Mouse (Mus musculus) limb, embryonic 13.5 days (tissue): ENCODE measurements around the gene Hnrnpk. TPM values are rescaled to one million over a fixed set of nuclear protein-coding genes. Genes with fewer than 3 reads are reported as not detected.
"Not testable (repeated sequence)": the region's sequence is repeated elsewhere in the genome, so short reads cannot be mapped to it uniquely, and the experiment has no call there.

ENCODE experiments used
- ATAC-seq: fragments of 200-750 bp; cut with Nextera tagmentation; 2 replicates; pipeline ENCODE4 v1.8.0; 2017; ENCODE audit warnings: low read depth, moderate number of reproducible peaks, moderate TSS enrichment; ENCODE audit not compliant: low FRiP score
- H3K27ac ChIP-seq: fragments of 300-500 bp; sonication (generic); 2 replicates; pipeline ENCODE4 v1.5.1; 2015; ENCODE audit warnings: inconsistent platforms, mild to moderate bottlenecking, moderate library complexity
- H3K27me3 ChIP-seq: fragments of 300-500 bp; sonication (generic); 2 replicates; pipeline ENCODE4 v1.6.1; 2015; ENCODE audit warnings: mild to moderate bottlenecking, inconsistent platforms
- H3K36me3 ChIP-seq: fragments of 300-500 bp; sonication (generic); 2 replicates; pipeline ENCODE4 v1.6.1; 2015; ENCODE audit warnings: inconsistent platforms, mild to moderate bottlenecking, moderate library complexity
- H3K4me1 ChIP-seq: fragments of 300-500 bp; sonication (generic); 2 replicates; pipeline ENCODE4 v1.6.1; 2015; ENCODE audit warnings: inconsistent platforms
- H3K4me2 ChIP-seq: fragments of 300-500 bp; sonication (generic); replicated peaks from 2 replicates; pipeline ENCODE4 v1.6.1; 2015; ENCODE audit warnings: inconsistent platforms, mild to moderate bottlenecking, moderate library complexity
- H3K4me3 ChIP-seq: fragments of 300-500 bp; sonication (generic); 2 replicates; pipeline ENCODE4 v1.5.1; 2015; ENCODE audit warnings: moderate library complexity, mild to moderate bottlenecking, inconsistent platforms
- H3K9ac ChIP-seq: fragments of 300-500 bp; sonication (generic); 2 replicates; pipeline ENCODE4 v1.6.1; 2015; ENCODE audit warnings: mild to moderate bottlenecking, inconsistent platforms
- H3K9me3 ChIP-seq: fragments of 300-500 bp; sonication (generic); 2 replicates; pipeline ENCODE4 v1.6.1; 2016; ENCODE audit warnings: inconsistent platforms
- WGBS: fragments of 180-500 bp; shearing (Covaris S2); methylation state at CpG from one replicate; pipeline ENCODE4 v1.1.7; 2015; 5-methylcytosine and 5-hydroxymethylcytosine counted together
- polyA plus RNA-seq: library from polyadenylated mRNA; unstranded; fragments of >200 nt; fragmentation: Nextera tagmentation; extraction: Ambion mirVana; gene quantifications from 2 replicates; pipeline ENCODE4 v1.2.1, GENCODE M21; 2015

Gene Hnrnpk
- polyA plus RNA-seq: 1,793 and 1,850 TPM in 2 replicates

DNA sequence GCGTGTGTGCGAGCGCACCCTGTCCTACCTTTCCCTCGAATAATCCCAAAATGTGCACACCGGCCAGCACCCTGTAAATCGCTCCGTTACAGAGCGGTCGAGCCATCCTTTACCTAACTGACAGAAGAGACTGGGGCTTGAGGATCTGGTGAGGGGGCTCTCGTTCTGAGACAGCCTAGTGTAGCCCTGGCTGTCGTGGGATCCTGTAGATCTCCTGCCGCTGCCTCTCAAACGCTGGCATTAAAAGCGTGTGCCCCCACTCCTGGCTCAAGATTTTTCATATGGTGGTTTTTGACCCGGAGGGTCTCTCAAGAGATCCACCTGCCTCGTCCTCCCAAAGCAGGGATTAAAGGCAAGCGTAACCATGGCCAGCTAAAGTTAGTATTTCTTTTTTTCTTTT is at the start of gene Hnrnpk:
Gene Hnrnpk (minus strand): TSS at position 101 of the 400 bp plus-strand sequence.
- WGBS: 7% methylated on average over 17 of the region's 17 CpGs
- ATAC-seq, H3K4me1 ChIP-seq, H3K27me3 ChIP-seq, H3K9me3 ChIP-seq: not testable (repeated sequence)
- Histone ChIP-seq H3K9ac (peak within 1 kb of the TSS; percentile 99), H3K27ac (peak within 1 kb of the TSS; percentile 99), H3K36me3 (peaks cover 13% of the 10 kb centered on the region), H3K4me2 (peak within 1 kb of the TSS; percentile 60), H3K4me3 (peak within 1 kb of the TSS; percentile 84)

DNA sequence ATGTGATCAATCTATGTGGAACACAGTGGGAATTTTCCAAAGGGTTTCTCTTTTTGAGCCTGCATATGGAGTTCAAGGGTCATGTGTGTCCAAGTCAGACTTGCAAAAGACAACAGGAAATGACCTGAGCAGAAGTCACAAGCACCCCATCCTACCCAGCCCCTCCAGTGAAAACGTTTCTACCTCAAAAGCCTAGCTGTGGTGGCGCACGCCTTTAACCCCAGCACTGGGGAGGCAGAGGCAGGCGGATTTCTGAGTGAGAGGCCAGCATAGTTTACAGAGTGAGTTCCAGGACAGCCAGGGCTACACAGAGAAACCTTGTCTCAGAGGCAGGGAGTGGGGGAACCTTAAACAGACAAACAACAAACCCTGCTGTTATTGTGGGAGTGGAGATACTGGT is 49.1 kb upstream of the Hnrnpk start:
- no peak overlapping the region for H3K27ac ChIP-seq
- H3K4me1 ChIP-seq: peaks cover 33% of the 10 kb centered on the region
- no peak for ATAC-seq
- WGBS: 70% methylated on average over 4 of the region's 4 CpGs
- no peak overlapping the region for H3K9ac ChIP-seq
- no peaks in the 10 kb centered on the region for H3K9me3 ChIP-seq
- H3K27me3 ChIP-seq: peaks cover 38% of the 10 kb centered on the region
- no peak overlapping the region for H3K4me2 ChIP-seq
- no peak overlapping the region for H3K4me3 ChIP-seq
- H3K36me3 ChIP-seq: no peaks in the 10 kb centered on the region

DNA sequence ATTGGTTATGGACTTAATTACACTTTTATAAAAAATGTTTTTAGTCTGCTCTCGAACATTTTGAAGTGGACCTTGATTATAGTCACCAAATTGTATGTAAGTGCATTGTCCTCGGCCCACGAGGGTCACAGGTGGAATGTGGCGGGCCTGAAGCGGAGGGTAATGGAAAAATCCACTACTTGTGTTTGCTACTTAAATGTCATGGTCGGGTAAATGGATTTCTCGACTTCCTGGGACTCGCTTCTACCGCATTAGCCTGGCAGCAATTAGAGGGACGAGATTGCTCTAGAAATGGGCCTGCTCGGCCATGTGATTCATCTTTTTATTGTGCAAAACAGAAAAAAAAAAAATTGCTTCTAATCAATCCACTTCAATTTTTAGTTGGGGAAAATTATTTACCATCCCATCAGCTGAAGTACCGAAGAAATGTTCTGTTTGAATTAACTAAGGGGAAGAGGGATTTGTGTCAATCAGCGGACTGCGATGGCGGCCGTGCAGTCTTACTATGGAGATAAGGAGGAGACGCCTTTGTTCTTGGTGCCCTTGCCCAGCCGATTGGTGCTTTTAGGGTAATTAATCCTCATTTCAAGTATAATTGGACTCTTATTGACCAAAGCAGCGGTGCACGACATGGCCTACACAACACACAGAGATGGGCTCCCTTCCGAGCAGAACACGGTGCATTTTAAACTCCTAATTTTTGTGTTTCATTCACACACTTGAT is 47.5 kb upstream of the Hnrnpk start:
- 78% methylated on average over 22 of the region's 22 CpGs for WGBS
- H3K4me1 ChIP-seq: peaks cover 33% of the 10 kb centered on the region

GRCm38 (mm10) chr13:58446541-58446940 is 43.4 kb upstream of the Hnrnpk start:
- Histone ChIP-seq H3K9me3 (no peaks in the 10 kb centered on the region), H3K4me3 (no peak overlapping the region), H3K36me3 (no peaks in the 10 kb centered on the region), H3K9ac (no peak overlapping the region), H3K27me3 (0 out of 2 replicates have a peak, but pooled peaks cover 5% of the 10 kb centered on the region), H3K4me2 (no peak overlapping the region), H3K4me1 (peaks cover 18% of the 10 kb centered on the region), H3K27ac (no peak overlapping the region)
- WGBS: 78% methylated on average over 2 of the region's 2 CpGs
- no peak for ATAC-seq

More for the DNA sequence above, 47.5 kb upstream of the Hnrnpk start:
- Histone ChIP-seq H3K9me3 (no peaks in the 10 kb centered on the region), H3K9ac (no peak overlapping the region), H3K27me3 (peaks cover 38% of the 10 kb centered on the region), H3K4me2 (no peak overlapping the region), H3K4me3 (no peak overlapping the region), H3K27ac (no peak overlapping the region), H3K36me3 (no peaks in the 10 kb centered on the region)
- no peak for ATAC-seq

GRCm38 (mm10) chr13:58443787-58444186 is 40.6 kb upstream of the Hnrnpk start:
- H3K9me3 ChIP-seq: no peaks in the 10 kb centered on the region
- H3K27ac ChIP-seq: no peak overlapping the region
- H3K4me3 ChIP-seq: no peak overlapping the region
- 0 out of 2 replicates have a peak, but pooled peaks cover 6% of the 10 kb centered on the region for H3K4me1 ChIP-seq
- no peak for ATAC-seq
- no peaks in the 10 kb centered on the region for H3K27me3 ChIP-seq
- no peak overlapping the region for H3K4me2 ChIP-seq
- H3K36me3 ChIP-seq: no peaks in the 10 kb centered on the region
- H3K9ac ChIP-seq: no peak overlapping the region
- whole genome bisulfite sequencing: 31% methylated on average over 7 of the region's 7 CpGs

GRCm38 (mm10) chr13:58443326-58443725 is 40.2 kb upstream of the Hnrnpk start:
- Histone ChIP-seq H3K9me3 (no peaks in the 10 kb centered on the region), H3K27me3 (no peaks in the 10 kb centered on the region), H3K4me2 (no peak overlapping the region), H3K4me1 (0 out of 2 replicates have a peak, but pooled peaks cover 4% of the 10 kb centered on the region), H3K27ac (no peak overlapping the region), H3K9ac (no peak overlapping the region), H3K36me3 (no peaks in the 10 kb centered on the region), H3K4me3 (no peak overlapping the region)
- ATAC-seq: no peak
- WGBS: 61% methylated on average over 4 of the region's 4 CpGs

GRCm38 (mm10) chr13:58439716-58440115 is 36.6 kb upstream of the Hnrnpk start:
- Histone ChIP-seq H3K4me3 (no peak overlapping the region), H3K4me1 (0 out of 2 replicates have a peak, but pooled peaks cover 4% of the 10 kb centered on the region), H3K27me3 (no peaks in the 10 kb centered on the region), H3K36me3 (no peaks in the 10 kb centered on the region), H3K4me2 (no peak overlapping the region), H3K27ac (no peak overlapping the region), H3K9ac (no peak overlapping the region), H3K9me3 (no peaks in the 10 kb centered on the region)
- ATAC-seq: no peak
- WGBS: 50% methylated on average over 2 of the region's 2 CpGs

DNA sequence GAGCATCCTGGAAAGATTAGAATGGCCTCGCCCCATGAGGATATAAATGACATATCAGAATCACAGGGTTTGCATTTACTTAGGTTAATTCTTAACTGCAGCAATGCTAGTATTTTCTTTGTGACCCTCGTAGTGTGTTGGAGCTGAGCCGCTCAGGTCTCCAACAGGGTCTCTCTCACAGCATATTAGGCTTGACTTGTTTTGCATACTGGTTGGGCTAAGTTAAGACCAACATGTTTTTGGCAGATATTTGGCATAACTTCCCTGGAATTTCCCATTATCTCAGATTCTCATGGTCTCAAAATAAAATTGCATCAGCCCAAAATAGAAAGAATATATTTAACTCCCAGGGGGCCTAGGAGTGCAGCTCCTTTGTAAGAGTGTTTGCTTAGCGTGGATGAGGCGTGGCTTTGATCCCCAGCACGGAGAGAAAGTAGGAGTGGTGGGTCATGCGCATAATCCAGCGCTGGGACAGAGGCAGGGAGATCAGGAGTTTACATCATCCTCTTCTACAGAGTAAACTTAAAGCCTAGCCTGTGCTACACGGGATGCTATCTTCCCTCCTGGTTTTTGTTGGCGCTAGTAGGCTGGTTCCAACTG is 20.0 kb upstream of the Hnrnpk start:
- no peak for ATAC-seq
- no peak overlapping the region for H3K4me3 ChIP-seq
- no peaks in the 10 kb centered on the region for H3K36me3 ChIP-seq
- 65% methylated on average over 10 of the region's 10 CpGs for WGBS
- H3K4me1 ChIP-seq: no peaks in the 10 kb centered on the region
- no peak overlapping the region for H3K4me2 ChIP-seq
- no peak overlapping the region for H3K9ac ChIP-seq
- no peak overlapping the region for H3K27ac ChIP-seq
- H3K27me3 ChIP-seq: 0 out of 2 replicates have a peak, but pooled peaks cover 3% of the 10 kb centered on the region
- H3K9me3 ChIP-seq: no peaks in the 10 kb centered on the region

DNA sequence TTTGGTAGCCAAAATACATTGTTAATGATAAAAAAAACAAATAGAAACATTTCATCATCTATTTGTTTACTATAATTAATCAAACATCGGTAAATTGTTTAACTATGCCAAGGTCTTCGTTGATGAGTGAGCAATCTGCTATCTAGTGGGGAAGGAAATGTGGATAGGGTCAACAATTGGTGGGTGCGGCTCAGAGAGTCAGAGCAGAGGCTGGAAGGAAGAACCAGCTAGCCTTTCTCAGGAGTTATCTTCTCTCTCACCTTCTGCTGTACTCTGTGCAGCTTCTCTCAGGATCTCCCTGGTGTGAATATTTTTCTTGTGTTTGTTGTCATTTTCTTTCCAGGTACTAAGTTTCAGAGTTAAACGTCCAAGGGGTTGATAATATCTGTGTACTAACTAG is 19.1 kb upstream of the Hnrnpk start:
- no peak overlapping the region for H3K4me2 ChIP-seq
- 88% methylated on average over 4 of the region's 4 CpGs for WGBS
- H3K27me3 ChIP-seq: 0 out of 2 replicates have a peak, but pooled peaks cover 3% of the 10 kb centered on the region
- H3K9ac ChIP-seq: no peak overlapping the region
- H3K4me1 ChIP-seq: no peaks in the 10 kb centered on the region
- ATAC-seq: no peak
- no peaks in the 10 kb centered on the region for H3K36me3 ChIP-seq
- no peak overlapping the region for H3K27ac ChIP-seq
- H3K4me3 ChIP-seq: no peak overlapping the region
- H3K9me3 ChIP-seq: no peaks in the 10 kb centered on the region

DNA sequence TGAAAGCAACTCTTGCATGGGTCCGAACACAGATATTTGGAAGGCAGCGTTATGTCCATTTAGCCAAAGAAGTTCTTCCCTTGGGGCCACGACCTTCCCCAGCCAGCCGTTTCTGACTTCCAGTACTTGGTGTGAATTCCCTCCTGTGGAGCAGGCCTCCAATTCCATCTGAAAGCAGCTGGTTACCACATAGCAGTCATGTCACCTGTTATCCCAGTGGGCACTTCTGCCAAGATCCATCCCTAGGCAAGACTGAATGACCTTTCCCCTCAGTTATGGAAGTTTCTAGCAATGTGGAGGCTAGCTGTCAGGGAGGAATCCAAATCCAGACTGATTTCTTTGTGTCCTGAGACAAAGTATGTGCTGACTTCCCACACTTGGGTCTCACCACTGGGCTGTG is 17.9 kb upstream of the Hnrnpk start:
- WGBS: 72% methylated on average over 4 of the region's 4 CpGs
- ATAC-seq: no peak

GRCm38 (mm10) chr13:58419266-58419665 is 16.1 kb upstream of the Hnrnpk start:
- Histone ChIP-seq H3K4me1 (peaks cover 10% of the 10 kb centered on the region), H3K9ac (no peak overlapping the region), H3K36me3 (no peaks in the 10 kb centered on the region), H3K27me3 (no peaks in the 10 kb centered on the region), H3K4me3 (no peak overlapping the region), H3K27ac (no peak overlapping the region), H3K4me2 (no peak overlapping the region), H3K9me3 (no peaks in the 10 kb centered on the region)
- WGBS: 93% methylated on average over 1 of the region's 1 CpGs
- ATAC-seq: no peak

More for the DNA sequence above, 17.9 kb upstream of the Hnrnpk start:
- H3K9me3 ChIP-seq: no peaks in the 10 kb centered on the region
- H3K4me2 ChIP-seq: no peak overlapping the region
- H3K27ac ChIP-seq: no peak overlapping the region
- 0 out of 2 replicates have a peak, but pooled peaks cover under 1% of the 10 kb centered on the region for H3K27me3 ChIP-seq
- no peaks in the 10 kb centered on the region for H3K36me3 ChIP-seq
- H3K4me1 ChIP-seq: peaks cover 2% of the 10 kb centered on the region; the same call in 1 of the 2 replicates
- H3K4me3 ChIP-seq: no peak overlapping the region
- H3K9ac ChIP-seq: no peak overlapping the region

DNA sequence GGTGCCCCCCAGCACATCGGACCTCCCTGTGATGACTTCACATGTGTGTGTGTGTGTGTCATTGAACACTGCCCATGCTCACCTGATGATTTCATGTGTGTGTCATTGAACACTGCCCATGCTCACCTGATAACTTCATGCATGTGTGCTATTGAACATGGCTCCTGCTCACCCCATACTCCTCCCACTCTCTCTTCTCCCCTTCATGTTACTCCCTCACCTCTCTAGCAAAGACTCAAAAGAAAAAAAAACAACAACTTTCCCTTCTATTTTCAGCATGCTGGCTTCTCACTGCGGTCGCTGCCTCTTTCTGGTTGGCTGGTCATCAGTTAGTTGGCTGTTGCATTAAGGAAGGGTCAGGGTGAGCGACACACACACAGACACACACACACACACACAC is 15.5 kb upstream of the Hnrnpk start:
- Histone ChIP-seq H3K4me3 (no peak overlapping the region), H3K27ac (no peak overlapping the region), H3K4me2 (no peak overlapping the region), H3K4me1 (peaks cover 10% of the 10 kb centered on the region), H3K36me3 (no peaks in the 10 kb centered on the region), H3K9me3 (no peaks in the 10 kb centered on the region), H3K27me3 (no peaks in the 10 kb centered on the region), H3K9ac (no peak overlapping the region)
- no peak for ATAC-seq
- WGBS: 94% methylated on average over 4 of the region's 4 CpGs
